Mouse (Mus musculus): ENCODE measurements around the gene Gatd1.

- TF ChIP-seq CTCF (IDR thresholded peaks at IDR 0.05; ENCODE audit: low read depth, low read length) (no peak), TAL1 (conservative IDR thresholded peaks at IDR 0.05; ENCODE audit: low read depth, low read length) (no peak), POLR2AphosphoS5 (IDR thresholded peaks at IDR 0.05; ENCODE audit: insufficient replicate concordance, low read depth, low read length) (no peak), GATA2 (IDR thresholded peaks at IDR 0.05; ENCODE audit: borderline replicate concordance, low read depth, low read length) (no peak)
Observed at GRCm38 (mm10) chr7:141459301-141459711, 45.4 kb upstream of the Gatd1 start.
